Mouse (Mus musculus): ENCODE data around the gene Apbb2. TPM values are rescaled to one million over a fixed set of nuclear protein-coding genes. Genes with fewer than 3 reads are reported as not detected.

The Apbb2 gene
- polyA plus RNA-seq, 1 experiment, result 1.2 TPM

DNA sequence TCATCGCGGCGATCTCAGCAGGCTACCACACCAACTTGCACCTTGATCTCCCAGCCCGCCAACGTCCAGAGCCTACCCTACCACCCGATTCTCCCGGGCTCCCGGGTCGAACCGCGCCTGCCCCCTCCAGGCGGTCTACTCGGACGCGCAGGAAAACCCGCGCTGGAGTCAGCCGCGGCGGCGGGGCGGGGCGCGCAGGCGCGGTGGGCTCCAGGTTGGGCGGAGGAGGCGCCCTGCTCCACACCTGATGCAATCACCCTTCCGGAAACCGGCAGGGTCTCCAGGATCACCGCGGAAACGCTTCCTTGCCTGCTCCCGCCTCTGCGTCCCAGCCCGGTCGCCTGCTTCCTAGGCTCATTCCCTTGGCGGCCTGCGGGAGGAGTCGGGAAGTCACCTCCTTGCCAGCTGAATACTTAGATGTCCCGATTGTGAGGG lies 1.6 kb upstream of the Apbb2 start:
- Histone ChIP-seq H3K27ac (ENCODE audit: control insufficient read depth, insufficient read depth, low read depth, low read length) (no peak overlapping the region; the same call in 1 of the 2 replicates), H3K4me1 (ENCODE audit: control insufficient read depth, insufficient read depth, low read length) (peaks cover 15% of the 10 kb centered on the region), H3K4me3 (ENCODE audit: control insufficient read depth, low read depth, low read length) (peak overlapping the region; percentile 86), H3K36me3 (ENCODE audit: control insufficient read depth, insufficient read depth, low read length) (no peaks in the 10 kb centered on the region), H3K27me3 (ENCODE audit: control insufficient read depth, insufficient read depth, low read length) (no peaks in the 10 kb centered on the region)
- TF ChIP-seq POLR2A (IDR thresholded peaks at IDR 0.05; ENCODE audit: control insufficient read depth, low read depth, low read length) (no peak), CTCF (IDR thresholded peaks at IDR 0.05; ENCODE audit: control insufficient read depth, insufficient read depth, insufficient replicate concordance, low read depth, low read length) (no peak; the same call in 1 of the 2 replicates)

DNA sequence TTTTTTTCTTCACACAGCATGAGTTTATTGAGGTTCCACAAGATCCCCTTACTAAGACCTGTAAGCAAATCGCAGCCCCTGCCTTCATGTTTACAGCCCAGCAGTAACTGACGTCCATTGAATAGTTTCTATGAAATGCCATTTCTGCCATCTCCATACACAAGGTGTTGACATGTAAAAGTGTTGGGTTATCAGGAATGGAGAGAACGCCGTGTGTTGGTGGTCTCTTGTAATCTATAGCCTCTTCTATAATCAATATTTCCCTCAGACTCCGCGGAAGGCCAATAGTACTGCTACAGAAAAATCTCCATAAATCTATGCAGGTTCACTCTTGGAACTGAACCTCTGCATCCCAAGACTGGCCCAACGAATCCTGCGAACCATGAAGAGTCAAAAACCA lies 1.1 kb upstream of the Apbb2 start:
- Histone ChIP-seq H3K4me3 (ENCODE audit: control insufficient read depth, low read depth, low read length) (peak overlapping the region; percentile 86), H3K27ac (ENCODE audit: control insufficient read depth, insufficient read depth, low read depth, low read length) (no peak overlapping the region; the same call in 1 of the 2 replicates), H3K4me1 (ENCODE audit: control insufficient read depth, insufficient read depth, low read length) (peaks cover 15% of the 10 kb centered on the region), H3K36me3 (ENCODE audit: control insufficient read depth, insufficient read depth, low read length) (no peaks in the 10 kb centered on the region), H3K27me3 (ENCODE audit: control insufficient read depth, insufficient read depth, low read length) (no peaks in the 10 kb centered on the region)
- TF ChIP-seq POLR2A (IDR thresholded peaks at IDR 0.05; ENCODE audit: control insufficient read depth, low read depth, low read length) (no peak), CTCF (IDR thresholded peaks at IDR 0.05; ENCODE audit: control insufficient read depth, insufficient read depth, insufficient replicate concordance, low read depth, low read length) (no peak)

GRCm38 (mm10) chr5:66619195-66619594 lies 611 bp upstream of the Apbb2 start:
- TF ChIP-seq CTCF (IDR thresholded peaks at IDR 0.05; ENCODE audit: control insufficient read depth, insufficient read depth, insufficient replicate concordance, low read depth, low read length), result no peak
- no peak for TF ChIP-seq POLR2A (IDR thresholded peaks at IDR 0.05; ENCODE audit: control insufficient read depth, low read depth, low read length)
- no peaks in the 10 kb centered on the region for H3K27me3 ChIP-seq (ENCODE audit: control insufficient read depth, insufficient read depth, low read length)
- H3K4me1 ChIP-seq (ENCODE audit: control insufficient read depth, insufficient read depth, low read length), result peaks cover 15% of the 10 kb centered on the region
- H3K27ac ChIP-seq (ENCODE audit: control insufficient read depth, insufficient read depth, low read depth, low read length), result no peak overlapping the region
- no peaks in the 10 kb centered on the region for H3K36me3 ChIP-seq (ENCODE audit: control insufficient read depth, insufficient read depth, low read length)
- H3K4me3 ChIP-seq (ENCODE audit: control insufficient read depth, low read depth, low read length), result no peak overlapping the region

GRCm38 (mm10) chr5:66617921-66618460 lies 593 bp downstream of the Apbb2 start:
- no peaks in the 10 kb centered on the region for H3K27me3 ChIP-seq (ENCODE audit: control insufficient read depth, insufficient read depth, low read length)
- no peaks in the 10 kb centered on the region for H3K36me3 ChIP-seq (ENCODE audit: control insufficient read depth, insufficient read depth, low read length)
- peaks cover 15% of the 10 kb centered on the region for H3K4me1 ChIP-seq (ENCODE audit: control insufficient read depth, insufficient read depth, low read length)
- no peak for TF ChIP-seq CTCF (IDR thresholded peaks at IDR 0.05; ENCODE audit: control insufficient read depth, insufficient read depth, insufficient replicate concordance, low read depth, low read length)
- no peak for TF ChIP-seq POLR2A (IDR thresholded peaks at IDR 0.05; ENCODE audit: control insufficient read depth, low read depth, low read length)
- no peak overlapping the region; the same call in 1 of the 2 replicates for H3K27ac ChIP-seq (ENCODE audit: control insufficient read depth, insufficient read depth, low read depth, low read length)
- peak overlapping the region; percentile 83 for H3K4me3 ChIP-seq (ENCODE audit: control insufficient read depth, low read depth, low read length)

GRCm38 (mm10) chr5:66614940-66615339 lies 3.6 kb downstream of the Apbb2 start:
- H3K27me3 ChIP-seq (ENCODE audit: control insufficient read depth, insufficient read depth, low read length), result no peaks in the 10 kb centered on the region
- no peaks in the 10 kb centered on the region for H3K36me3 ChIP-seq (ENCODE audit: control insufficient read depth, insufficient read depth, low read length)
- H3K27ac ChIP-seq (ENCODE audit: control insufficient read depth, insufficient read depth, low read depth, low read length), result no peak overlapping the region
- no peak for TF ChIP-seq CTCF (IDR thresholded peaks at IDR 0.05; ENCODE audit: control insufficient read depth, insufficient read depth, insufficient replicate concordance, low read depth, low read length)
- no peak for TF ChIP-seq POLR2A (IDR thresholded peaks at IDR 0.05; ENCODE audit: control insufficient read depth, low read depth, low read length)
- peaks cover 10% of the 10 kb centered on the region for H3K4me1 ChIP-seq (ENCODE audit: control insufficient read depth, insufficient read depth, low read length)
- no peak overlapping the region for H3K4me3 ChIP-seq (ENCODE audit: control insufficient read depth, low read depth, low read length)

DNA sequence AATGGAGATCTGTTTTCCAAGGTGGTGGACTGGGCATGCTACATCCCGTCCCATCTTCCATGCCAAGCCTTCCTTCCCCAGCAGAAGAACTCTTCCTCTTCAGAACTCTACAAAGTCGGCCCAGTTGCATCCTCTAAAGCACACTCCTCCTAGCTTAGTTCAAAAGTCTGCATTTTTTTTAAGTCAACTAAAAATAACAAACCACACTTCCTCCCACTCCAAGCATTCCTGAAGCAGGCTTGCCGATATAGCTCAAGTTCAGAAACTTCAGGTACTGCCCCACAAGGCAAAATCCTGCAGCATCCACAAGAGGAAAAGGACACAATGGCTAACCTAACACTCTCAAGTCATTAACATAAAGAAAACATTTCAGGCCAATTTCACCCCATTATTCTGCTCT lies 4.9 kb downstream of the Apbb2 start:
- H3K36me3 ChIP-seq (ENCODE audit: control insufficient read depth, insufficient read depth, low read length), result no peaks in the 10 kb centered on the region
- H3K4me1 ChIP-seq (ENCODE audit: control insufficient read depth, insufficient read depth, low read length), result peaks cover 6% of the 10 kb centered on the region
- no peaks in the 10 kb centered on the region for H3K27me3 ChIP-seq (ENCODE audit: control insufficient read depth, insufficient read depth, low read length)
- TF ChIP-seq POLR2A (IDR thresholded peaks at IDR 0.05; ENCODE audit: control insufficient read depth, low read depth, low read length), result no peak
- TF ChIP-seq CTCF (IDR thresholded peaks at IDR 0.05; ENCODE audit: control insufficient read depth, insufficient read depth, insufficient replicate concordance, low read depth, low read length), result no peak
- H3K27ac ChIP-seq (ENCODE audit: control insufficient read depth, insufficient read depth, low read depth, low read length), result no peak overlapping the region
- H3K4me3 ChIP-seq (ENCODE audit: control insufficient read depth, low read depth, low read length), result no peak overlapping the region

DNA sequence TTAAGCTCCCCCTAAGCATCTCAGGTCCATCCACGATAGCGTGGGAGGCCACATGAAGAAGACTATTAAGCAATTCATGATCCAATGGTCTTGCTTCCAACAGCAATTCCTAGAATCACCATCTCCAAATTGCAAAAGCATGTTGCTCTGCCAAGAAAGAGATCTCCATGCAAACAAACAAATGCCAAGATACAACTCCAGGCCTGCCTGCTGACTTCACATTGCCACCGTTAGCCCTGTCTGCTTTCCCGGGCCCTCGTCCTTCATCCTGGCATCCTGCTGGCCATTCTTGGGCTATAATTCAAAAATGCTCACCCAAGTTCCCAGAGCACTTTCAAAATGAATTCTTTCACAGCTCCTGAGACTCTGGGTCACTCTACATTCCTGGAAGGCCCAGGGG lies 5.6 kb downstream of the Apbb2 start:
- H3K4me1 ChIP-seq (ENCODE audit: control insufficient read depth, insufficient read depth, low read length), result peaks cover 5% of the 10 kb centered on the region
- H3K36me3 ChIP-seq (ENCODE audit: control insufficient read depth, insufficient read depth, low read length), result no peaks in the 10 kb centered on the region
- no peaks in the 10 kb centered on the region for H3K27me3 ChIP-seq (ENCODE audit: control insufficient read depth, insufficient read depth, low read length)
- no peak overlapping the region for H3K4me3 ChIP-seq (ENCODE audit: control insufficient read depth, low read depth, low read length)
- no peak for TF ChIP-seq POLR2A (IDR thresholded peaks at IDR 0.05; ENCODE audit: control insufficient read depth, low read depth, low read length)
- TF ChIP-seq CTCF (IDR thresholded peaks at IDR 0.05; ENCODE audit: control insufficient read depth, insufficient read depth, insufficient replicate concordance, low read depth, low read length), result no peak
- H3K27ac ChIP-seq (ENCODE audit: control insufficient read depth, insufficient read depth, low read depth, low read length), result no peak overlapping the region
